Mouse (Mus musculus): ENCODE results near the gene Xirp2. TPM values are rescaled to one million over a fixed set of nuclear protein-coding genes. Genes with fewer than 3 reads are reported as not detected.

Xirp2 gene
- polyA plus RNA-seq, 1 experiment from 2014 or later: not detected

DNA sequence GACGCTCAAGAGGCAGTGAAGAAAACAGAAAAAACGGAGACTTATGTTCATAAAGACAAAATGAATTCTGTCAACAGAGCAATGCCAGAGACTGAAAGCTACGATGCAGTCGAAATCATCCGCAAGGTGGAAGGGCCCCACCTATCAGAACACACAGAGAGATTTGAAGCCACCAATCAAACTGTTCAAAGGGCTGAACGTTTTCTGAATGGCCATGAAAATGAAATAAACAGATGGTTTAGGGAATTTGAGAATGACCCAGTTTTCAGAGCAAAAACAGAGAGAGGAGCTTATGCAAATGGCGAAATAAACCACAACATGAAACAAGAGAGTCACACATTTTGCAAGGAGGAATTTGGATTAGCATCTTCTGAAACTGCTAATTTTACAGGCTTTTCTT lies 70.6 kb downstream of the Xirp2 start:
- no peaks in the 10 kb centered on the region for H3K4me1 ChIP-seq (ENCODE audit: control insufficient read depth, insufficient read depth, low read length)
- 86% methylated on average over 7 of the region's 7 CpGs for WGBS
- DNase-seq (ENCODE audit: low spot score): no peak
- no peak overlapping the region for H3K4me3 ChIP-seq (ENCODE audit: low read depth, low read length)
- ATAC-seq: no peak
- no peaks in the 10 kb centered on the region for H3K27me3 ChIP-seq (replicated peaks; ENCODE audit: control insufficient read depth, insufficient read depth, low read length)
- no peak overlapping the region for H3K9ac ChIP-seq (ENCODE audit: low read length)
- H3K27ac ChIP-seq (ENCODE audit: low read depth, low read length): no peak overlapping the region
- no peak overlapping the region for H3K4me2 ChIP-seq (ENCODE audit: low read length)
- H3K9me3 ChIP-seq (replicated peaks; ENCODE audit: control insufficient read depth, low read length): no peaks in the 10 kb centered on the region
- no peaks in the 10 kb centered on the region for H3K36me3 ChIP-seq (ENCODE audit: control insufficient read depth, insufficient read depth, low read length)

DNA sequence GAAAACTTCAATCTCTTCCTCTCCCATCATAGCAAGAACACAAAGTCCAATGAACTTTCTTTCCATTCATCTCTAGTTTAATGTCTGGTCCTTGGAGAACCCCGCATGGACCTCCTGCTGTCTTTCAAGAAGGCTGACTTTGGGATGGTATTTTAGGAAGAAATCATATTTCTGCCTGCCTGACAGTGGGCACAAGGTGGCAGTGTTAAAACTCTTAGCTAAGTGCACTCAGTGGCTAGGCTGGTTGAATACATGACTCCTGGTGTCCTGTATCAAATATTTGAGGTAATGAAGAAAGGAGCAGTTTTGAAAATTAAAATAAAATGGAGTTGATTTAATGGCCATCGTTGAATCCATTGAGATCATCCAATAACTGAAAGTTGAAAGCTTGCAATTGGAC lies 89.5 kb downstream of the Xirp2 start:
- Histone ChIP-seq H3K36me3 (ENCODE audit: control insufficient read depth, insufficient read depth, low read length) (no peaks in the 10 kb centered on the region), H3K4me2 (ENCODE audit: low read length) (no peak overlapping the region), H3K27ac (ENCODE audit: low read depth, low read length) (no peak overlapping the region), H3K4me1 (ENCODE audit: control insufficient read depth, insufficient read depth, low read length) (no peaks in the 10 kb centered on the region), H3K9ac (ENCODE audit: low read length) (no peak overlapping the region), H3K4me3 (ENCODE audit: low read depth, low read length) (no peak overlapping the region), H3K27me3 (replicated peaks; ENCODE audit: control insufficient read depth, insufficient read depth, low read length) (no peaks in the 10 kb centered on the region), H3K9me3 (replicated peaks; ENCODE audit: control insufficient read depth, low read length) (no peaks in the 10 kb centered on the region)
- DNase-seq (ENCODE audit: low spot score) (no peak), ATAC-seq (no peak)
- WGBS: 95% methylated on average over 2 of the region's 2 CpGs

DNA sequence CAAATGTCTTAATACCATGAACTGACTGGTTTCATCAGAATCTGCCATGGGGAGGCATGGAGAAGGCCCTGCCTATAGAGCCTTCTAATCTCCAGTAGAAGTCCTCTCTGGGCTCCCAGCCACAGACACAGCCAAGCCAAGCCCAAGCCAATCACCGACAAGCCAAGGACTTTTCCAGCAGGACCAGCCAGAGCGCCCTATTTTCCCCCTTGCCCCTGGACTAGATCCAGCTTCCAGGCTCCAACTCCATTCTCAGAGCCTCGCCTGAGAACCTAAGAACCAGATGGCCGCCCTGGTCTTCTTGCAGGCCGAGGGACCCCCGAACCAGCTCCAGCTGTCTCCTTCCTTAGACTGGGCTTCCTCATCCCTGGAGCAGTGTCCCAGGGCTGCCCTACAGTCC lies 93.6 kb downstream of the Xirp2 start:
- no peak for DNase-seq (ENCODE audit: low spot score)
- 88% methylated on average over 6 of the region's 6 CpGs for WGBS

DNA sequence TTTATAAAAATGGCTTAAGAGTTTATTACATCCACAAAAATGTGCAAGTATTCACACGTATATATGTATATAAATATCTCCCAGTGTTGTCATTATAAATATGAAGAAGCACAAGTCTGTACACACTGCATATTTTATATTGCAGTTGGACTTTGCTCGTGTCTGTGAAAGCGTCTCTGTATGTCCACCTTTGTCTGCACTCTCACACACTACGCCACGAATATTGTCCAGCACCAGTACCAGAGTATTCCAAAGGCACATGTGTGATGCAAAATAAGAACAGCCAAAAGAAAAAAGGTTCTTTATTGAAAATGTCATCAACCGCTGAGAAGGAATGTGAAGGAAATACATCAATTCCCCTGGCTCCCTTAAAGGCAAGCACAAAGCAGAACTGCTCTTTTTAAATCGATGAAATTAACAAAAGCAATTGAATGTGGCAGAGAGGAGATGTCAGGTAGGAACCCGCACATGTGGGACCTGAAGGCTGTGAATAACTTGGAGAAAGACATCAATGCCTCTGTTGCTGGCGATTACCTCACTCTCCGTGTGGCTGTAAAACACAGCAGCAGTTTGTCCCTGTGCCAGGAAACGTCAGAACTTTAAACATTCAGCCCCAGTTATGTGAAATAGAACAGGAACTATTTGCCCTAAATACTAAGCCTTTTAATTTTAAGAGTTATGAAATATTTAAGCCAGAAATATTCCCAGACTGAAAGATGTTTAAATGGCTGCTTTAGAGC lies 96.3 kb downstream of the Xirp2 start:
- Histone ChIP-seq H3K36me3 (ENCODE audit: control insufficient read depth, insufficient read depth, low read length) (no peaks in the 10 kb centered on the region), H3K9ac (ENCODE audit: low read length) (no peak overlapping the region), H3K27me3 (replicated peaks; ENCODE audit: control insufficient read depth, insufficient read depth, low read length) (no peaks in the 10 kb centered on the region), H3K4me2 (ENCODE audit: low read length) (0 out of 2 replicates have a peak overlapping the region, but pooled peaks have one; percentile 12), H3K4me1 (ENCODE audit: control insufficient read depth, insufficient read depth, low read length) (peaks cover 4% of the 10 kb centered on the region; the same call in 1 of the 2 replicates), H3K27ac (ENCODE audit: low read depth, low read length) (no peak overlapping the region), H3K4me3 (ENCODE audit: low read depth, low read length) (no peak overlapping the region), H3K9me3 (replicated peaks; ENCODE audit: control insufficient read depth, low read length) (no peaks in the 10 kb centered on the region)
- peak; percentile 66 for ATAC-seq
- WGBS: 34% methylated on average over 11 of the region's 11 CpGs
- DNase-seq (ENCODE audit: low spot score): peak; percentile 66

More for the DNA sequence above, 93.6 kb downstream of the Xirp2 start:
- ATAC-seq: no peak
- Histone ChIP-seq H3K9me3 (replicated peaks; ENCODE audit: control insufficient read depth, low read length) (no peaks in the 10 kb centered on the region), H3K4me3 (ENCODE audit: low read depth, low read length) (no peak overlapping the region), H3K4me2 (ENCODE audit: low read length) (no peak overlapping the region), H3K27me3 (replicated peaks; ENCODE audit: control insufficient read depth, insufficient read depth, low read length) (no peaks in the 10 kb centered on the region), H3K9ac (ENCODE audit: low read length) (no peak overlapping the region), H3K27ac (ENCODE audit: low read depth, low read length) (no peak overlapping the region), H3K36me3 (ENCODE audit: control insufficient read depth, insufficient read depth, low read length) (no peaks in the 10 kb centered on the region), H3K4me1 (ENCODE audit: control insufficient read depth, insufficient read depth, low read length) (peaks cover 4% of the 10 kb centered on the region; the same call in 1 of the 2 replicates)

DNA sequence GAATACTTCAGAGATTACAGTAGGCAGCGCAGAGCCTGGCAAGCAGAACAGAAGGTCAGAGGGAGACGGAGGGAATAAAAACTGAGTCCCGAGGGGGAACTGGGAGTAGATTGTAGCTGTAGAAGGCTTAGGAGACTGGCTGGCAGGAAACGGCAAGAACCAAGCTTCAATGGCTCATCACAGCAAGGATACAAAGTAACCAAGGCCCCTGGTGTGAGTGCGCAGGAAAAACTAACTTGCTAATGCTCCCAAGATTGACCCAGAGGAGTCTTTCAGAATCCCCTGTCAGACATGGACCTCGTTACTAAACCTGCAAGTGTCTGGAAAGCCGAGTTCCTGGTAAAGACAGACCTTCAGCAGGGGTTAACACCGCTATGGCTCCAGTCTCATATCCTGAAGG lies 98.6 kb downstream of the Xirp2 start:
- no peaks in the 10 kb centered on the region for H3K27me3 ChIP-seq (replicated peaks; ENCODE audit: control insufficient read depth, insufficient read depth, low read length)
- ATAC-seq (no peak), DNase-seq (ENCODE audit: low spot score) (no peak)
- H3K4me1 ChIP-seq (ENCODE audit: control insufficient read depth, insufficient read depth, low read length): peaks cover 4% of the 10 kb centered on the region; the same call in 1 of the 2 replicates
- 69% methylated on average over 8 of the region's 8 CpGs for WGBS
- H3K9ac ChIP-seq (ENCODE audit: low read length): no peak overlapping the region
- no peaks in the 10 kb centered on the region for H3K9me3 ChIP-seq (replicated peaks; ENCODE audit: control insufficient read depth, low read length)
- H3K27ac ChIP-seq (ENCODE audit: low read depth, low read length): no peak overlapping the region
- H3K4me3 ChIP-seq (ENCODE audit: low read depth, low read length): no peak overlapping the region
- no peaks in the 10 kb centered on the region for H3K36me3 ChIP-seq (ENCODE audit: control insufficient read depth, insufficient read depth, low read length)
- no peak overlapping the region for H3K4me2 ChIP-seq (ENCODE audit: low read length)

DNA sequence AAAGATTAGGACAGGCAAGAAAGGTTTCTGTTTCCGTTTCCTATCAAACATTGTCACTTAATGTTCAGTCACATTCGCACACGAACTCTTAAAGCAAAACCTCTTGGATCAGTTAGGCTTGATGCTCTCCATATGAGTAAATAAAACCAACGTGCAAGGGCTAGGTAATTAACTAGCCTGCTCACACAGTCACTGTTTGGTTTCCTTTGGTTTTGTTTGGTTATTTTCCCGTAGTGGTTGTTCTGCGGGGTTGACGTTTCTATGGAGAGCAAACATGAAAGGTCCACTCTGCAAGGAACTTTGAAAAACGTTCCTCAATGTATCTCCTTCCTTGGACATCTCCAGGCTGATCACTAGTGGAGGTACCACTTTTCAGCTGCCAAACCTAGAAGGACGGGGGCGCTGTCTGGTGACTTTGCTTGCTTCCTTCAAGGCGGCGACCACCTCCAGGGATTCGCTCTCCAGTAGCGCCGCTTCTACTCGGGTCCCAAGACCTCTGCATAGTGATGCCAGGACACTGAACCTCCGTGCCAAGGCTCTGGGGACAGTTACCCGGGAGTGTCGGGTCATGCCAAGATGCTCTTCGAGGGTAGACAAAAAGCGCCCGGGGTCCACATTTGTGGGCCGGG lies 119.2 kb downstream of the Xirp2 start:
- WGBS: 2% methylated on average over 23 of the region's 23 CpGs
- Histone ChIP-seq H3K27ac (ENCODE audit: low read depth, low read length) (peak overlapping the region; percentile 96), H3K36me3 (ENCODE audit: control insufficient read depth, insufficient read depth, low read length) (no peaks in the 10 kb centered on the region), H3K4me2 (ENCODE audit: low read length) (peak overlapping the region; percentile 98), H3K4me1 (ENCODE audit: control insufficient read depth, insufficient read depth, low read length) (peaks cover 8% of the 10 kb centered on the region), H3K9me3 (replicated peaks; ENCODE audit: control insufficient read depth, low read length) (no peaks in the 10 kb centered on the region), H3K27me3 (replicated peaks; ENCODE audit: control insufficient read depth, insufficient read depth, low read length) (no peaks in the 10 kb centered on the region), H3K9ac (ENCODE audit: low read length) (peak overlapping the region; percentile 82), H3K4me3 (ENCODE audit: low read depth, low read length) (peak overlapping the region; percentile 55)
- peak; percentile 73 for ATAC-seq
- DNase-seq (ENCODE audit: low spot score): no peak

GRCm38 (mm10) chr2:67565480-67566331 lies 119.9 kb downstream of the Xirp2 start, which contains the start of gene B3galt1:
Gene B3galt1, plus strand, starts transcription at chr2:67565871.
- Histone ChIP-seq H3K4me2 (ENCODE audit: low read length) (peak within 1 kb of the TSS; percentile 98), H3K9me3 (replicated peaks; ENCODE audit: control insufficient read depth, low read length) (no peaks in the 10 kb centered on the region), H3K9ac (ENCODE audit: low read length) (peak within 1 kb of the TSS; percentile 82), H3K27ac (ENCODE audit: low read depth, low read length) (peak within 1 kb of the TSS; percentile 96), H3K36me3 (ENCODE audit: control insufficient read depth, insufficient read depth, low read length) (no peaks in the 10 kb centered on the region), H3K27me3 (replicated peaks; ENCODE audit: control insufficient read depth, insufficient read depth, low read length) (no peaks in the 10 kb centered on the region), H3K4me1 (ENCODE audit: control insufficient read depth, insufficient read depth, low read length) (peaks cover 8% of the 10 kb centered on the region), H3K4me3 (ENCODE audit: low read depth, low read length) (peak within 1 kb of the TSS; percentile 55)
- peak; percentile 97 for ATAC-seq
- peak; percentile 97 for DNase-seq (ENCODE audit: low spot score)
- under 1% methylated on average over 77 of the region's 83 CpGs for WGBS

GRCm38 (mm10) chr2:67566566-67566965 lies 120.8 kb downstream of the Xirp2 start:
- 1% methylated on average over 12 of the region's 12 CpGs for WGBS
- peak overlapping the region; percentile 82 for H3K9ac ChIP-seq (ENCODE audit: low read length)
- peak overlapping the region; percentile 55 for H3K4me3 ChIP-seq (ENCODE audit: low read depth, low read length)
- no peaks in the 10 kb centered on the region for H3K9me3 ChIP-seq (replicated peaks; ENCODE audit: control insufficient read depth, low read length)
- H3K27me3 ChIP-seq (replicated peaks; ENCODE audit: control insufficient read depth, insufficient read depth, low read length): no peaks in the 10 kb centered on the region
- H3K4me1 ChIP-seq (ENCODE audit: control insufficient read depth, insufficient read depth, low read length): peaks cover 8% of the 10 kb centered on the region
- no peak for DNase-seq (ENCODE audit: low spot score)
- ATAC-seq: 0 out of 2 replicates have a peak, but pooled peaks have one; percentile 0
- peak overlapping the region; percentile 98 for H3K4me2 ChIP-seq (ENCODE audit: low read length)
- peak overlapping the region; percentile 96; the same call in 1 of the 2 replicates for H3K27ac ChIP-seq (ENCODE audit: low read depth, low read length)
- no peaks in the 10 kb centered on the region for H3K36me3 ChIP-seq (ENCODE audit: control insufficient read depth, insufficient read depth, low read length)

All from forebrain, embryonic 14.5 days (tissue).